Comparison of ENCODE assay signal across 12 mouse cellular contexts in the genomic region with DNA sequence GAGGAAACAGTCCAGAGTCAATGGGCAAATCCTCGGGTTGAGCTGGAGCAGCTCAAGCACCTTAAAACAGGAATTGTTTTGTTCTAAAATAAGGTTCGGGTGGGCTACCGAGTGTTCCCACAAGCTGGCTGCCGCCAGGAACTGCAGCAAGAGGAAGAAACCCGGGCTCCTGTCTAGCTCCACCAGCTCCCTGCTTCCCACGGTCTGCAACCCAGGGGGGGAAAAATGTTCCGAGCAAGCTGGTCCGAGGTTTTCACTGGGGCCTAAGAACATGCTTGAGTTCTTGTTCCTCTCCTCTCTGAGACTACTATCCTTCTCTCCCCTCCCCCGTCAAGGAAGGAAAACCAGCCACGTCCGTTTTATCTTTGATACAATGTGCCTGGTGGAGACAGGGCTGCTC.
DNase-seq lines count a peak whose midpoint lies in the region; ATAC-seq lines count a peak whose summit lies in the region.
"Had no signal": no experiment of that assay in that cellular context is flagged by ENCODE, and none has a peak within 500 bp of the region (broad histone marks: within the 10 kb centered on the region; RNA-seq: fewer than 3 reads in every experiment).

No protein-coding gene starts in this region.

- H3K4me1 ChIP-seq in hindbrain, embryonic 10.5 days (replicated peaks), result peaks cover 67% of the 10 kb centered on the region
- H3K4me1 ChIP-seq in hindbrain, embryonic 12.5 days, result peaks cover 51% of the 10 kb centered on the region
- H3K4me1 ChIP-seq in lung, embryonic 16.5 days (replicated peaks; ENCODE audit: control insufficient read depth, insufficient read depth, low read length), result peaks cover 31% of the 10 kb centered on the region
- peaks cover 68% of the 10 kb centered on the region for H3K4me1 ChIP-seq in embryonic facial prominence, embryonic 13.5 days
- peaks cover 25% of the 10 kb centered on the region for H3K4me1 ChIP-seq in liver, embryonic 13.5 days (replicated peaks)

- no peak for DNase-seq in hindbrain, embryonic 10.5 days (ENCODE audit: low spot score)
- no peak for DNase-seq in lung, postnatal 4 days
- DNase-seq in liver, embryonic 13.5 days, result no peak
- no peak for DNase-seq in adrenal gland, adult (ENCODE audit: inconsistent age in 2 of 2, low spot score in 1 of 2)
- no peak for DNase-seq in T-cell, adult 2 months (ENCODE audit: low spot score)
- DNase-seq: thymus, postnatal 36 days had no signal

- H3K27ac ChIP-seq in hindbrain, embryonic 10.5 days, result peak overlapping the region; percentile 30
- no peak overlapping the region for H3K27ac ChIP-seq in hindbrain, embryonic 12.5 days
- H3K27ac ChIP-seq in lung, embryonic 16.5 days (ENCODE audit: low read length), result no peak overlapping the region
- H3K27ac ChIP-seq in embryonic facial prominence, embryonic 13.5 days, result 0 out of 2 replicates have a peak overlapping the region, but pooled peaks have one; percentile 48
- H3K27ac ChIP-seq in liver, embryonic 13.5 days, result no peak overlapping the region
- H3K27ac ChIP-seq: forebrain, embryonic 13.5 days; macrophage; neural tube, embryonic 15.5 days had no signal

- no peak overlapping the region for H3K4me2 ChIP-seq in hindbrain, embryonic 12.5 days (replicated peaks)
- peak overlapping the region; percentile 30; the same call in 1 of the 2 replicates for H3K4me2 ChIP-seq in lung, embryonic 16.5 days (ENCODE audit: low read depth, low read length)
- no peak overlapping the region for H3K4me2 ChIP-seq in embryonic facial prominence, embryonic 13.5 days
- H3K4me2 ChIP-seq in liver, embryonic 13.5 days, result peak overlapping the region; percentile 23; the same call in 1 of the 2 replicates
- H3K4me2 ChIP-seq: forebrain, embryonic 13.5 days; neural tube, embryonic 15.5 days had no signal

- H3K27me3 ChIP-seq in hindbrain, embryonic 10.5 days (ENCODE audit: insufficient read depth, poor library complexity, severe bottlenecking), result no peaks in the 10 kb centered on the region
- H3K27me3 ChIP-seq in hindbrain, embryonic 12.5 days, result no peaks in the 10 kb centered on the region
- H3K27me3 ChIP-seq in lung, embryonic 16.5 days (ENCODE audit: control insufficient read depth, insufficient read depth, low read depth, low read length), result no peaks in the 10 kb centered on the region
- peaks cover 42% of the 10 kb centered on the region for H3K27me3 ChIP-seq in embryonic facial prominence, embryonic 13.5 days
- no peaks in the 10 kb centered on the region for H3K27me3 ChIP-seq in liver, embryonic 13.5 days

- H3K9ac ChIP-seq in hindbrain, embryonic 12.5 days, result no peak overlapping the region
- H3K9ac ChIP-seq in lung, embryonic 16.5 days (ENCODE audit: low read length), result no peak overlapping the region; the same call in 1 of the 2 replicates
- H3K9ac ChIP-seq in embryonic facial prominence, embryonic 13.5 days, result no peak overlapping the region
- H3K9ac ChIP-seq in liver, embryonic 13.5 days, result no peak overlapping the region
- H3K9ac ChIP-seq: forebrain, embryonic 13.5 days; neural tube, embryonic 15.5 days had no signal

- H3K9me3 ChIP-seq in hindbrain, embryonic 10.5 days, result no peaks in the 10 kb centered on the region
- H3K9me3 ChIP-seq in hindbrain, embryonic 12.5 days (replicated peaks), result 0 out of 2 replicates have a peak, but pooled peaks cover 4% of the 10 kb centered on the region
- 0 out of 2 replicates have a peak, but pooled peaks cover 2% of the 10 kb centered on the region for H3K9me3 ChIP-seq in lung, embryonic 16.5 days (ENCODE audit: control insufficient read depth, low read length)
- no peaks in the 10 kb centered on the region for H3K9me3 ChIP-seq in embryonic facial prominence, embryonic 13.5 days
- no peaks in the 10 kb centered on the region for H3K9me3 ChIP-seq in liver, embryonic 13.5 days (replicated peaks)
- H3K9me3 ChIP-seq: forebrain, embryonic 13.5 days; neural tube, embryonic 15.5 days had no signal

- H3K4me3 ChIP-seq in hindbrain, embryonic 10.5 days, result no peak overlapping the region
- no peak overlapping the region for H3K4me3 ChIP-seq in hindbrain, embryonic 12.5 days
- H3K4me3 ChIP-seq in lung, embryonic 16.5 days (ENCODE audit: low read length), result no peak overlapping the region
- no peak overlapping the region for H3K4me3 ChIP-seq in embryonic facial prominence, embryonic 13.5 days
- H3K4me3 ChIP-seq in liver, embryonic 13.5 days (replicated peaks), result no peak overlapping the region
- H3K4me3 ChIP-seq: forebrain, embryonic 13.5 days; neural tube, embryonic 15.5 days had no signal

- H3K36me3 ChIP-seq in hindbrain, embryonic 10.5 days, result no peaks in the 10 kb centered on the region
- no peaks in the 10 kb centered on the region for H3K36me3 ChIP-seq in hindbrain, embryonic 12.5 days
- no peaks in the 10 kb centered on the region for H3K36me3 ChIP-seq in lung, embryonic 16.5 days (ENCODE audit: control insufficient read depth, insufficient read depth, low read length)
- no peaks in the 10 kb centered on the region for H3K36me3 ChIP-seq in embryonic facial prominence, embryonic 13.5 days
- no peaks in the 10 kb centered on the region for H3K36me3 ChIP-seq in liver, embryonic 13.5 days
- H3K36me3 ChIP-seq: neural tube, embryonic 15.5 days had no signal

- 50% methylated on average over 11 of the region's 11 CpGs for WGBS in hindbrain, embryonic 10.5 days
- whole genome bisulfite sequencing in hindbrain, embryonic 12.5 days, result 50% methylated on average over 11 of the region's 11 CpGs
- 22% methylated on average over 11 of the region's 11 CpGs for WGBS in lung, embryonic 16.5 days
- 26% methylated on average over 11 of the region's 11 CpGs for WGBS in embryonic facial prominence, embryonic 13.5 days
- 11% methylated on average over 11 of the region's 11 CpGs for WGBS in liver, embryonic 13.5 days (ENCODE audit: insufficient replicate concordance)

- no peak for ATAC-seq in hindbrain, embryonic 12.5 days (ENCODE audit: low FRiP score)
- no peak for ATAC-seq in lung, embryonic 16.5 days (ENCODE audit: low read depth)
- no peak for ATAC-seq in embryonic facial prominence, embryonic 13.5 days (ENCODE audit: insufficient number of reproducible peaks, insufficient read depth, low FRiP score, low TSS enrichment, low read depth)
- ATAC-seq in liver, embryonic 13.5 days (ENCODE audit: low read depth), result no peak
- ATAC-seq: forebrain, embryonic 13.5 days had no signal

Comparison
In these comparisons a context has a peak if more than half of its experiments do, and no peak if none do; other contexts are left out.
1. H3K27ac ChIP-seq: peak in hindbrain, embryonic 10.5 days (single experiment) and embryonic facial prominence, embryonic 13.5 days (single experiment); none in hindbrain, embryonic 12.5 days (single experiment), lung, embryonic 16.5 days (single experiment) and liver, embryonic 13.5 days (single experiment).
2. H3K4me2 ChIP-seq: peak in lung, embryonic 16.5 days (single experiment) and liver, embryonic 13.5 days (single experiment); none in hindbrain, embryonic 12.5 days (single experiment) and embryonic facial prominence, embryonic 13.5 days (single experiment).